Mouse (Mus musculus) lung, embryonic 15.5 days (tissue): ENCODE measurements at regions not wholly inside any gene's neighbourhood (a gene's known extent, or its start where the extent isn't known, plus 50 kb on each side); places are given as distances from the start of the nearest gene placed in this dataset.

Experiments
- ATAC-seq: fragments of 200-750 bp; cut with Nextera tagmentation; 2 replicates; pipeline ENCODE4 v1.8.0; 2017; ENCODE audit warnings: moderate number of reproducible peaks, borderline replicate concordance; ENCODE audit not compliant: low FRiP score, low TSS enrichment; ENCODE audit errors: extremely low read depth
- H3K27ac ChIP-seq: fragments of 300-500 bp; sonication (generic); 2 replicates; pipeline ENCODE4 v1.5.1; 2015; ENCODE audit warnings: moderate library complexity, mild to moderate bottlenecking, inconsistent platforms
- H3K27me3 ChIP-seq: fragments of 300-500 bp; sonication (generic); 2 replicates; pipeline ENCODE4 v1.6.1; 2015; ENCODE audit warnings: inconsistent platforms
- H3K36me3 ChIP-seq: fragments of 300-500 bp; sonication (generic); 2 replicates; pipeline ENCODE4 v1.6.1; 2015; ENCODE audit warnings: inconsistent platforms
- H3K4me1 ChIP-seq: fragments of 300-500 bp; sonication (generic); 2 replicates; pipeline ENCODE4 v1.6.1; 2015; ENCODE audit warnings: inconsistent platforms
- H3K4me2 ChIP-seq: fragments of 300-500 bp; sonication (generic); 2 replicates; pipeline ENCODE4 v1.6.1; 2015; ENCODE audit warnings: inconsistent platforms, mild to moderate bottlenecking, moderate library complexity
- H3K4me3 ChIP-seq: fragments of 300-500 bp; sonication (generic); 2 replicates; pipeline ENCODE4 v1.5.1; 2015; ENCODE audit warnings: mild to moderate bottlenecking, inconsistent platforms
- H3K9ac ChIP-seq: fragments of 300-500 bp; sonication (generic); 2 replicates; pipeline ENCODE4 v1.6.1; 2015; ENCODE audit warnings: inconsistent platforms
- H3K9me3 ChIP-seq: fragments of 300-500 bp; sonication (generic); 2 replicates; pipeline ENCODE4 v1.6.1; 2016; ENCODE audit warnings: inconsistent platforms
- WGBS: fragments of 180-500 bp; shearing (Covaris S2); methylation state at CpG from one replicate; pipeline ENCODE4 v1.1.7; 2015; 5-methylcytosine and 5-hydroxymethylcytosine counted together

DNA sequence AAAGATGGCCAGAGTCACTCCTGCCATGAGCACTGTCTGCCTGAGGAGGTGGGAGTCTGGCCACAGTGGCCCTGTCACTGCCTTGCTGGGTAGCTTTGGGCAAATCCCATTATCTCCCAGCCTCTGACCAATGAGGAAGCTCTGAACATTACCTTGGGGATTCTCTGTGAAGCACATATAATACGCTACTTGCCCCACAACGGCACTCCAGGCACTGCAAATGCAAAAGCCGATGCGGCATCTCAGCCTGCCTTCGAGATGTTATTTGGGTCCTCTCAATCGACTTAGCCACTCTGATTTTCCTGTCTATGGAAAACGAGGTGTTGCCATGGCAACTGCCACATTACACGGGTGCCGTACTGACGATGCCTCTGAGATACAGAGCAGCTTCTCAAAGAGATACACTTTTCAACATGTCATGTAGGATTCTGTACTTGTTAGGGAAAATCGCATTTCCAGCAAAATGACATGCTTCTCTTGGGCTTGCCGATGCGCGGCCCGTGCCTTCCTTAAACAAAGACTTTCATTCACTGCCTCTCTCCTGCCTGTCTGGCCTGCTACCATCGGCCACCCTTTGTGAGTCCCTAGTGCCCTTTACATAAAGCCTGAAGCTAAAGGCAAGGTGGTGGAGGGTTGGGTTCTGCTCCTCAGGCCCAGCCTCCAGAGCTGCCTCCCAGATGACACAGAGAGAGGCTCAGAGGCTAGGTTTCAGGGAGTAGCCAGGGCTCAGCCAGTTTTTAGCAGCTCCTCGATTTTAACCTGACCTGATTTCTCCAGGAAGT is 355.0 kb downstream of the Rps24 start:
- 46% methylated on average over 17 of the region's 17 CpGs for WGBS
- Histone ChIP-seq H3K9ac (no peak overlapping the region), H3K9me3 (no peaks in the 10 kb centered on the region), H3K4me2 (no peak overlapping the region), H3K27me3 (no peaks in the 10 kb centered on the region), H3K4me3 (no peak overlapping the region), H3K4me1 (no peaks in the 10 kb centered on the region), H3K36me3 (no peaks in the 10 kb centered on the region), H3K27ac (no peak overlapping the region)
- no peak for ATAC-seq

GRCm38 (mm10) chr14:24843626-24844025 is 356.7 kb downstream of the Rps24 start:
- H3K4me1 ChIP-seq: no peaks in the 10 kb centered on the region
- no peaks in the 10 kb centered on the region for H3K9me3 ChIP-seq
- no peak overlapping the region for H3K4me3 ChIP-seq
- no peaks in the 10 kb centered on the region for H3K27me3 ChIP-seq
- no peak overlapping the region for H3K27ac ChIP-seq
- no peak overlapping the region for H3K4me2 ChIP-seq
- H3K9ac ChIP-seq: no peak overlapping the region
- no peak for ATAC-seq
- 72% methylated on average over 4 of the region's 4 CpGs for WGBS
- no peaks in the 10 kb centered on the region for H3K36me3 ChIP-seq

GRCm38 (mm10) chr14:24850491-24850890 is 363.6 kb downstream of the Rps24 start:
- Histone ChIP-seq H3K4me3 (no peak overlapping the region), H3K4me2 (no peak overlapping the region), H3K9ac (no peak overlapping the region), H3K9me3 (no peaks in the 10 kb centered on the region), H3K27me3 (no peaks in the 10 kb centered on the region), H3K27ac (no peak overlapping the region), H3K36me3 (no peaks in the 10 kb centered on the region), H3K4me1 (no peaks in the 10 kb centered on the region)
- ATAC-seq: no peak
- 14% methylated on average over 1 of the region's 1 CpGs for WGBS

DNA sequence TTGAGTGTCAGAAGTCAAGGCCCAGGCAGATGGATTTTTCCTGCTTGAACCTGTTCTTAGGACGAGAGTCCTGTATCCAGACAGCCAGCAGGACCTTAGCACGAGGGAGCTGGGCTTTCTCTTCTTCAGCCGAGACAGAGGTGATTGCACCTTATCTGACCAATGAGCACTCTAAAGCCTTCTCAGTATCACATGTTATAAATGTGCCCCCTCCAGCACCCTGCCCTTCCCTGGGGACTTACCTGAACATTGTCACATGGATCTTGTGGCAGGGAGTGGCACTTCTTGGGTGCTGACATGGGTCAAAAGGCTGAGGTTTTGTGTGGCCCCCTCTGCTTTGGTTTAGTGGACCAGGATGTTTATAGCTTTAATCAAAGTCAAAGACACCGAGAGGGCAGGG is 367.5 kb downstream of the Rps24 start:
- WGBS: 42% methylated on average over 4 of the region's 4 CpGs
- Histone ChIP-seq H3K4me1 (no peaks in the 10 kb centered on the region), H3K27me3 (no peaks in the 10 kb centered on the region), H3K36me3 (no peaks in the 10 kb centered on the region), H3K4me3 (no peak overlapping the region), H3K9me3 (no peaks in the 10 kb centered on the region), H3K9ac (no peak overlapping the region), H3K27ac (no peak overlapping the region), H3K4me2 (no peak overlapping the region)
- ATAC-seq: no peak

DNA sequence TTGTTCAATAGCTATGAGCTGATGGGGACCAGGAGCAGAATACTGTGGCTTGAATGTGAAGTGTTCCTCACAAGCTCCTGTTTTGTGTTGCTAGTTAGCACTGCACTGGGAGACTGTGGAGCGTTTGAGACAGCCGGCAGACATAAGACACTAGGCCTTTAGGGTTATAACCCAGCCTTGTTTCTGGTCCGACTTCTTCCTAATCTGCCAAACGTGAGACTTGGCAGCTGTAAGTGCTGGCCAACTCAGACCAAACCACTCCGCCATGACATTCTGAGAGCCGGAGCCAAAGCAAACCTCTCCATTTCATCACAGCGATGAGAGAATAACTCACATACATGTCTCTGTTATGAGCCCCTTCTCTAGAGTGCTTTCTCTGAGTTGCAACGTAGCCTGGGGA is 375.2 kb downstream of the Rps24 start:
- H3K4me2 ChIP-seq: no peak overlapping the region
- no peak for ATAC-seq
- no peak overlapping the region for H3K9ac ChIP-seq
- H3K27ac ChIP-seq: no peak overlapping the region
- H3K36me3 ChIP-seq: no peaks in the 10 kb centered on the region
- H3K4me1 ChIP-seq: no peaks in the 10 kb centered on the region
- 56% methylated on average over 8 of the region's 8 CpGs for WGBS
- no peaks in the 10 kb centered on the region for H3K9me3 ChIP-seq
- H3K4me3 ChIP-seq: no peak overlapping the region
- no peaks in the 10 kb centered on the region for H3K27me3 ChIP-seq

- H3K9ac ChIP-seq: no peak overlapping the region
- no peak overlapping the region for H3K4me3 ChIP-seq
- H3K4me1 ChIP-seq: no peaks in the 10 kb centered on the region
- H3K4me2 ChIP-seq: no peak overlapping the region
- no peaks in the 10 kb centered on the region for H3K27me3 ChIP-seq
- no peaks in the 10 kb centered on the region for H3K9me3 ChIP-seq
- H3K36me3 ChIP-seq: no peaks in the 10 kb centered on the region
- 65% methylated on average over 7 of the region's 7 CpGs for WGBS
- no peak for ATAC-seq
- no peak overlapping the region for H3K27ac ChIP-seq
Observed at GRCm38 (mm10) chr14:24862661-24863060, 375.7 kb downstream of the Rps24 start.

GRCm38 (mm10) chr14:24863116-24863515 is 376.2 kb downstream of the Rps24 start:
- Histone ChIP-seq H3K9me3 (no peaks in the 10 kb centered on the region), H3K27ac (no peak overlapping the region), H3K4me2 (no peak overlapping the region), H3K9ac (no peak overlapping the region), H3K4me3 (no peak overlapping the region), H3K36me3 (no peaks in the 10 kb centered on the region), H3K27me3 (no peaks in the 10 kb centered on the region), H3K4me1 (no peaks in the 10 kb centered on the region)
- 57% methylated on average over 8 of the region's 8 CpGs for WGBS
- ATAC-seq: no peak

DNA sequence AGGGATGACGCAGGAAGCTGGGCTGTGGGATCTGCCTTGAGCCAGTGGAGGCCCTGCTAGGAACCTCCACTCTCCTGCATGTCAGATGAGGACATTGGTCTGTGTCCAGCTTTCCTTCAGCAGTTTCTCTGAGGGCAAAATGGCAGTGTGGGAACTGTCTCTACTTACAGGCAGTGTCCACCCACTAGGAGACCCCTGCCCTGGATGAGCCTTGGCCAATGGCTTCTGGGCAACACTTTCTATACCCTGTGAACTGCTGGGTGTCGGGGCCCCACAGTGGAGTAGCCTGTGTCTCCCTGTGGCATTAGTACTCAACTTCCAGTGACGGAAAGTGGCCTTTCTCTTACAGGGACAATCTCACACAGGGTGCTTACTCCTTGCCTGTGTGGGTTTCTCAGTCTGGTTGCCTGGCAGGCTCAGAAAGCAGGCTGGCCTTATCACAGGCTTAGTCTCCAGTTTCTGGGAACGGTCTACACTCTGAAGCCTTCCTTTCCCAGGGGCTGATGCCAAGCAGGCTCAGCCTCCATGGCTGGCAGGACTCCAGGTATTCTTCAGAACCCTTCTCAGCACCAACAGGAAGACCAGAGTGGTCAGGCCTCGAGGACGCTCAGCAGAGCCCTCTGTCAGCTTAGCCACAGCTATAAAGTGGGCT is 378.8 kb downstream of the Rps24 start:
- Histone ChIP-seq H3K36me3 (no peaks in the 10 kb centered on the region), H3K4me3 (no peak overlapping the region), H3K9ac (no peak overlapping the region), H3K9me3 (no peaks in the 10 kb centered on the region), H3K4me2 (no peak overlapping the region), H3K27ac (no peak overlapping the region), H3K4me1 (no peaks in the 10 kb centered on the region), H3K27me3 (no peaks in the 10 kb centered on the region)
- ATAC-seq: no peak
- 65% methylated on average over 6 of the region's 6 CpGs for WGBS

GRCm38 (mm10) chr14:24867816-24868215 is 380.9 kb downstream of the Rps24 start:
- H3K27me3 ChIP-seq: no peaks in the 10 kb centered on the region
- H3K9me3 ChIP-seq: no peaks in the 10 kb centered on the region
- no peak overlapping the region for H3K9ac ChIP-seq
- no peaks in the 10 kb centered on the region for H3K4me1 ChIP-seq
- WGBS: 74% methylated on average over 6 of the region's 6 CpGs
- no peaks in the 10 kb centered on the region for H3K36me3 ChIP-seq
- H3K27ac ChIP-seq: no peak overlapping the region
- ATAC-seq: no peak
- no peak overlapping the region for H3K4me3 ChIP-seq
- H3K4me2 ChIP-seq: no peak overlapping the region

- Histone ChIP-seq H3K9ac (no peak overlapping the region), H3K4me1 (no peaks in the 10 kb centered on the region), H3K27me3 (no peaks in the 10 kb centered on the region), H3K27ac (no peak overlapping the region), H3K36me3 (no peaks in the 10 kb centered on the region), H3K9me3 (no peaks in the 10 kb centered on the region), H3K4me3 (no peak overlapping the region), H3K4me2 (no peak overlapping the region)
- ATAC-seq: no peak
- WGBS: 68% methylated on average over 6 of the region's 6 CpGs
Observed at GRCm38 (mm10) chr14:24868756-24869155, 381.8 kb downstream of the Rps24 start.

- no peak overlapping the region for H3K27ac ChIP-seq
- H3K27me3 ChIP-seq: no peaks in the 10 kb centered on the region
- ATAC-seq: no peak
- WGBS: 89% methylated on average over 3 of the region's 3 CpGs
- no peaks in the 10 kb centered on the region for H3K4me1 ChIP-seq
- no peak overlapping the region for H3K9ac ChIP-seq
- no peak overlapping the region for H3K4me2 ChIP-seq
- no peaks in the 10 kb centered on the region for H3K36me3 ChIP-seq
- no peak overlapping the region for H3K4me3 ChIP-seq
- H3K9me3 ChIP-seq: no peaks in the 10 kb centered on the region
Observed at GRCm38 (mm10) chr14:24870246-24870645, 383.3 kb downstream of the Rps24 start.

DNA sequence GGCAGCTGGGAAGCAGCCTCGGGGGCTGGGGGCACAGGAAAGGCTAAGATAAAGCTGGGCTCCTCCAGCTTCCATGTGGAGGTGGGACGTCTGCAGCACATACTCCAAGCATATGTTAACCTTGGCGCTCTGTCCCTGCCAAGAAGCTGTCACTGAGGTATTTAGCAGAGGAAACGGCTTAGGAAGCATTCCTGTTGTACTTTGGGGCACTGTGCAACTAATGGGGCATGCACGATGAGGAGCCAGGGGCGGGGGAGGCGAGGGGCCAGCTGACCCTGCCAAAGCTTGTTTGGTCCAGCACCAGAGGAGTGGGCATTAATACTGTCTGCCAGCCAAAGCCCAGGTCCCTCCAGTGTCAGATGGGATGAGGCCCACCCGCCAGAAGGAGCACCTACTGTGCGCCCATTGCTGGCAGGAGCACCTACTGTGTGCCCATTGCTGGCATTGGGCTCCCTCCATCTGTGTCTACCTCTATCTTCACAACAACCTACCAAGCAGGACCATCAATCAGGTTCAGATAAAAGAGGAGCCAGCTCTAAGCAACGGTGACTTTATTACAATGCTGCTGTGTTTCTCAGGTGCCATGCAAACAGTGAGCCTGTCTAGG is 384.6 kb downstream of the Rps24 start:
- no peak overlapping the region for H3K4me2 ChIP-seq
- whole genome bisulfite sequencing: 55% methylated on average over 10 of the region's 10 CpGs
- no peaks in the 10 kb centered on the region for H3K27me3 ChIP-seq
- no peaks in the 10 kb centered on the region for H3K36me3 ChIP-seq
- H3K4me3 ChIP-seq: no peak overlapping the region
- no peak overlapping the region for H3K9ac ChIP-seq
- no peaks in the 10 kb centered on the region for H3K4me1 ChIP-seq
- ATAC-seq: no peak; the same call in 1 of the 2 replicates
- H3K27ac ChIP-seq: no peak overlapping the region
- no peaks in the 10 kb centered on the region for H3K9me3 ChIP-seq
